Mouse (Mus musculus) cortical plate, adult 2 months (tissue): ENCODE results near the gene Ttll13.

Experiments used
- CTCF ChIP-seq: fragments of 200-500 bp; IDR thresholded peaks from 2 replicates; pipeline ENCODE4 v1.5.1; 2011; ENCODE audit warnings: mild to moderate bottlenecking, control low read depth, low read length; ENCODE audit not compliant: insufficient read depth; ENCODE audit errors: extremely low read depth
- POLR2A ChIP-seq: fragments of 200-500 bp; IDR thresholded peaks from 2 replicates; pipeline ENCODE4 v1.6.1; 2011; ENCODE audit warnings: mild to moderate bottlenecking, low read length, control low read depth; ENCODE audit not compliant: insufficient read depth; ENCODE audit errors: extremely low read depth

DNA sequence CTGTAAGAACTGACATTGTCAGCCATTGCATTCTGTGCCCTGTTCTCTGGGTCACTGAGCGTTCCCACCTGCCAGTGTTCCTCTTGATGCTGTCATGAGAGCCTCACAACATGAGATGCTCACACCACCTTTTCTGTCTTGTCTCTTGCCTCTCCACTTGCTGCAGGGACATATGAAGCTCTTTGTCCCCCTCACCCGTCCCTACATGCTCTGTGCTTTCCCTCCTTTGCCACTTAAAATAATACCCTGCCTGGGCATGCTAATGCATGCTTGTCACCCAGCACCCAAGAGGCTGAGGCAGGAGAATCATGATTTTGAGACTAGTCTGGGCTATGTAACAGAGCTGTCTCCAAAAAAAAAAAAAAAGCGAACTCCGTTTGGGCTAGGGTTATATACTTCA lies 35.2 kb upstream of the Ttll13 start:
- TF ChIP-seq CTCF = no peak
- no peak for TF ChIP-seq POLR2A
